Mouse (Mus musculus): ENCODE measurements around the gene Dennd4b. TPM values are rescaled to one million over a fixed set of nuclear protein-coding genes. Genes with fewer than 3 reads are reported as not detected.

Dennd4b gene
- polyA plus RNA-seq (2021; fragmentation: Nextera tagmentation): 6.2 and 6.9 TPM in 2 replicates
- long read RNA-seq, experiment 1, full-length matches to known transcripts: 4 of 38 reads
- long read RNA-seq, experiment 1, partial matches to known transcripts: 32 of 38 reads
- long read RNA-seq, experiment 1, other reads (novel, unspliced or antisense): 2 of 38 reads
- long read RNA-seq, experiment 2, partial matches to known transcripts: 9 of 9 reads
- long read RNA-seq, experiment 2, other reads (novel, unspliced or antisense): 0 of 9 reads

GRCm38 (mm10) chr3:90265034-90265931 is at the start of gene Dennd4b:
Dennd4b (plus strand) TSS chr3:90265185.

GRCm38 (mm10) chr3:90231507-90232333 is 33.3 kb upstream of the Dennd4b start, which contains the start of gene Jtb:
Jtb (plus strand) TSS chr3:90231597.

GRCm38 (mm10) chr3:90242984-90243775 is 21.8 kb upstream of the Dennd4b start, which contains the start of gene Creb3l4:
Creb3l4 (minus strand) TSS chr3:90243512.

GRCm38 (mm10) chr3:90247960-90248745 is 16.8 kb upstream of the Dennd4b start, which contains the start of gene Slc39a1:
Slc39a1 (plus strand) TSS chr3:90248172.

GRCm38 (mm10) chr3:90253653-90254418 is 11.1 kb upstream of the Dennd4b start, which contains the start of gene Crtc2:
Crtc2 (plus strand) TSS chr3:90254163.

GRCm38 (mm10) chr3:90292345-90293275 is 27.6 kb downstream of the Dennd4b start, which contains the start of gene Gatad2b:
Gatad2b (plus strand) TSS chr3:90293178.

Other genes with a start within 250 kb of the Dennd4b start
- 379 and 544 TPM in 2 replicates for gene 4933434E20Rik, start 213.5 kb upstream of the Dennd4b start, polyA plus RNA-seq (2021; fragmentation: Nextera tagmentation)
- 76.5 and 86.2 TPM in 2 replicates for gene Ubap2l, start 212.6 kb upstream of the Dennd4b start, polyA plus RNA-seq (2021; fragmentation: Nextera tagmentation)
- gene Tpm3, start 192.5 kb upstream of the Dennd4b start, polyA plus RNA-seq (2021; fragmentation: Nextera tagmentation): 166 and 186 TPM in 2 replicates
- 0.04 TPM in 1 of 2 replicates, not detected in the other for gene Nup210l, start 161.1 kb upstream of the Dennd4b start, polyA plus RNA-seq (2021; fragmentation: Nextera tagmentation)
- gene Rps27, start 51.5 kb upstream of the Dennd4b start, polyA plus RNA-seq (2021; fragmentation: Nextera tagmentation): 2,956 and 3,020 TPM in 2 replicates
- gene Rab13, start 51.5 kb upstream of the Dennd4b start, polyA plus RNA-seq (2021; fragmentation: Nextera tagmentation): 7.3 and 9.6 TPM in 2 replicates
- gene Jtb, start 33.6 kb upstream of the Dennd4b start, polyA plus RNA-seq (2021; fragmentation: Nextera tagmentation): 86.5 and 88.1 TPM in 2 replicates
- 0.34 and 0.60 TPM in 2 replicates for gene Creb3l4, start 21.7 kb upstream of the Dennd4b start, polyA plus RNA-seq (2021; fragmentation: Nextera tagmentation)
- 91.9 and 104 TPM in 2 replicates for gene Slc39a1, start 17.0 kb upstream of the Dennd4b start, polyA plus RNA-seq (2021; fragmentation: Nextera tagmentation)
- gene Crtc2, start 11.0 kb upstream of the Dennd4b start, polyA plus RNA-seq (2021; fragmentation: Nextera tagmentation): 9.5 and 15.9 TPM in 2 replicates
- gene Gatad2b, start 28.0 kb downstream of the Dennd4b start, polyA plus RNA-seq (2021; fragmentation: Nextera tagmentation): 9.9 and 10.3 TPM in 2 replicates
- gene Slc27a3, start 124.8 kb downstream of the Dennd4b start, polyA plus RNA-seq (2021; fragmentation: Nextera tagmentation): 2.0 TPM in 2 replicates
- 10.8 and 12.5 TPM in 2 replicates for gene Ints3, start 168.4 kb downstream of the Dennd4b start, polyA plus RNA-seq (2021; fragmentation: Nextera tagmentation)
- 0.73 and 0.85 TPM in 2 replicates for gene Npr1, start 200.7 kb downstream of the Dennd4b start, polyA plus RNA-seq (2021; fragmentation: Nextera tagmentation)
- 69.5 and 88.4 TPM in 2 replicates for gene Ilf2, start 210.9 kb downstream of the Dennd4b start, polyA plus RNA-seq (2021; fragmentation: Nextera tagmentation)
- 82.3 and 99.2 TPM in 2 replicates for gene Snapin, start 225.8 kb downstream of the Dennd4b start, polyA plus RNA-seq (2021; fragmentation: Nextera tagmentation)
- 96.5 and 106 TPM in 2 replicates for gene Chtop, start 244.3 kb downstream of the Dennd4b start, polyA plus RNA-seq (2021; fragmentation: Nextera tagmentation)
- gene S100a1, start 249.2 kb downstream of the Dennd4b start, polyA plus RNA-seq (2021; fragmentation: Nextera tagmentation): 326 TPM in 2 replicates
- 149 and 180 TPM in 2 replicates for gene S100a13, start 249.2 kb downstream of the Dennd4b start, polyA plus RNA-seq (2021; fragmentation: Nextera tagmentation)